Mouse (Mus musculus) E14TG2a.4 (cell line): ENCODE measurements at regions not wholly inside any gene's neighbourhood (a gene's known extent, or its start where the extent isn't known, plus 50 kb on each side); places are given as distances from the start of the nearest gene placed in this dataset.

Experiments used
- H3K27me3 ChIP-seq: 2 replicates; pipeline ENCODE4 v1.6.1; 2014; ENCODE audit warnings: low read length, control low read depth; ENCODE audit not compliant: insufficient read depth
- H3K36me3 ChIP-seq: 2 replicates; pipeline ENCODE4 v1.6.1; 2014; ENCODE audit warnings: low read length, control low read depth; ENCODE audit not compliant: insufficient read depth
- H3K4me1 ChIP-seq: replicated peaks from 2 replicates; pipeline ENCODE4 v1.6.1; 2014; ENCODE audit warnings: low read depth, low read length, control low read depth
- H3K4me3 ChIP-seq: replicated peaks from 2 replicates; pipeline ENCODE4 v1.5.1; 2014; ENCODE audit warnings: mild to moderate bottlenecking, low read length
- H3K9me3 ChIP-seq: 2 replicates; pipeline ENCODE4 v1.6.1; 2014; ENCODE audit warnings: low read length, control low read depth
- CTCF ChIP-seq: conservative IDR thresholded peaks from 2 replicates; pipeline ENCODE4 v1.5.1; 2014; ENCODE audit warnings: low read length
- NANOG ChIP-seq: IDR thresholded peaks from 2 replicates; pipeline ENCODE4 v1.6.1; 2014; ENCODE audit warnings: borderline replicate concordance, low read length, mixed read lengths
- POU5F1 ChIP-seq: IDR thresholded peaks from 2 replicates; pipeline ENCODE4 v1.6.1; 2014; ENCODE audit warnings: low read length, borderline replicate concordance

- Histone ChIP-seq H3K4me3 (no peak overlapping the region), H3K36me3 (no peaks in the 10 kb centered on the region), H3K27me3 (no peaks in the 10 kb centered on the region), H3K4me1 (no peaks in the 10 kb centered on the region), H3K9me3 (peaks cover 11% of the 10 kb centered on the region; the same call in 1 of the 2 replicates)
- no peak for TF ChIP-seq POU5F1
- TF ChIP-seq NANOG = no peak
- no peak for TF ChIP-seq CTCF
Observed at GRCm38 (mm10) chr10:53482919-53483318, 103.2 kb upstream of the Cep85l start.

DNA sequence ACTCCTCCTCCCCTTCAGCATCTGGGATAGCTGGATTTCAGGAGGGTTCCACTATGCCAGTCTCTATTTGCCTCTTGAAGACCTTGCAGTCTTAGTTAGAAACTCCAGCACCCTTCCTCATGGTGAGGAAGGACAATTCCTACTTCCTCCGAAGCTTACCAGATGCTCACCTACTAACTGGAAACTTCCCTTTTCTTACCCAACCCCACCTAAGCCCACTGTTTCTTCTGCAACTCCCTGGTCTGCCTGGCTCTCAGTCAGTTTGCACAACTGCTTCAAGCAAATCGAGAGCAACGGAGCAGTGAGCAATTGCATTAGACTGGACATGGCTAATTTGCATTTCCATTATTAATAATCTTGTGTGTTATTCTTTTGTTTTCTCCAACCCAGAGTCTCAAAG, 90.5 kb upstream of the Cep85l start:
- no peaks in the 10 kb centered on the region for H3K4me1 ChIP-seq
- peaks cover 31% of the 10 kb centered on the region for H3K9me3 ChIP-seq
- H3K4me3 ChIP-seq = no peak overlapping the region
- no peaks in the 10 kb centered on the region for H3K36me3 ChIP-seq
- no peaks in the 10 kb centered on the region for H3K27me3 ChIP-seq
- no peak for TF ChIP-seq POU5F1
- TF ChIP-seq NANOG = no peak
- TF ChIP-seq CTCF = no peak

DNA sequence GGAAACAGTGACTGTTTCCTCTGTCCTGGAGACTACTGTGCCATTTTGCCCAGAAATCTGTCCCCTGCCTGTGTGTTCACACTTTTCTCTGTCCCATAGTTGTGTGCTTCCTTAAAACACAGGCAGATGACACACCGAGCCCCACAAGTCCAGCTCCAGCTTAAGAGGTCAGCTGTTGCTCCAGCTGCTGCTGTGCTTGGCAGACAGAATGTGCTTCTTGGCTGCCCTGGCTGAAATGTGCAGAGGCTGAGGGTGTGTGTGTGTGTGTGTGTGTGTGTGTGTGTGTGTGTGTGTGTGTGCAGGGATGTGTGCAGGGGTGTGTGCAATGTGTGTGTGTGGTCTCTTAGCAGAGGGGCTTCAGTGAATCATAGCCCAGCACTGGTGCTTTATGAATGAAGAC, 89.9 kb upstream of the Cep85l start:
- no peak overlapping the region for H3K4me3 ChIP-seq
- H3K4me1 ChIP-seq = no peaks in the 10 kb centered on the region
- no peaks in the 10 kb centered on the region for H3K27me3 ChIP-seq
- TF ChIP-seq NANOG (no peak), CTCF (no peak), POU5F1 (no peak)
- peaks cover 31% of the 10 kb centered on the region for H3K9me3 ChIP-seq
- H3K36me3 ChIP-seq = no peaks in the 10 kb centered on the region

DNA sequence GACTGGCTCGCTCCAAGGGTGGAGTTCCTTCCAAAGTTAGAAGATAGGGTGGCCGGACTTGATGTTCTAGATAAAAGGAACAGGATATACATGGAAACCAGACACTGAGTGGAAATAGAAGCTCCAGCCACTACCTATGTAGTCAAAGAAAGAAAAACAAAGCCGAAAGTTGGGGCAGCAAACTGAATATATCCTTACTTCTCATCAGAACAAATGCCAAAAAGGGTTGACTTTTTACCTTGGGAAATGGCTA, 88.5 kb upstream of the Cep85l start:
- TF ChIP-seq CTCF (no peak), NANOG (no peak), POU5F1 (no peak)

DNA sequence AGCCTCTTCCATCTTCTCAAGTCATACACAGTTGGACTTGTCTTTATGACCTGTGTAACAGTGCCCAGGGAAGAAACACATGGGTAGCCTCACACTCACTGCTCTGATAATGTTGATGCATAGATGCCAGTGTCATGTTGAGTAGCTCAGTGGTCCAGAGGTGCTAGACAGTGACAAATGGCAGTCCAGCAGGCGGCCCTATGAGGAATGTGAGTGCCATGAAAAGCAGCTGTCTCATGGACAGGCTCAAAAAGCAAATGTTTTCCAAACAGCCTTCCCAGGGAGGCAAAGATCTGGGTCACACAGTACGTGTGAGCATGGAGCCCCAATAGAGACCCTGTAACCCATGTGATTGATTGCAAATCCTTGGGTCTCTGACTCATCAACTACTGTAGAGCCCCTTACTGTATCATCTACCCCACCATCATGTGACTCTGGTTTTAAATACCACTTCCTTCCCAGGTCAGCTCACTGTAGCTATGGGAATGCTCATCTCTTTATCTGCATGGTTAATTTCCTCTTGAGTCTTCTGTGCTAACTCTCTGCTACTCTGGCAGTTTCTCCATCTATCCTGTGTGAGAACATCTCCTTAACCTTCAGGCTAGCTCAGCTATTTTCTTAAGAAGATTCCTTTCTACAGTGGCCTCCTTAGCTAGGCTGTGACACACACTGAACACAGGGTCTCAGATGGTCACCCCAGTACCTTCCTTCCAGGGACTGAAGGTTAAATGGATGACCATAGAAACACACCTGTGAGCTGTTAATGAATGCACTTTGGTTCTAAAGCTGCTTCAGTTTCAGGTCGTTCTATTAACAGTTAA, 87.9 kb upstream of the Cep85l start:
- TF ChIP-seq NANOG (no peak), CTCF (no peak), POU5F1 (no peak)
- Histone ChIP-seq H3K36me3 (no peaks in the 10 kb centered on the region), H3K9me3 (peaks cover 19% of the 10 kb centered on the region), H3K27me3 (no peaks in the 10 kb centered on the region; the same call in 1 of the 2 replicates), H3K4me1 (peaks cover 8% of the 10 kb centered on the region), H3K4me3 (no peak overlapping the region)

More for the DNA sequence above, 88.5 kb upstream of the Cep85l start:
- Histone ChIP-seq H3K36me3 (no peaks in the 10 kb centered on the region), H3K27me3 (no peaks in the 10 kb centered on the region; the same call in 1 of the 2 replicates), H3K4me1 (0 out of 2 replicates have a peak, but pooled peaks cover 3% of the 10 kb centered on the region), H3K4me3 (no peak overlapping the region), H3K9me3 (peaks cover 23% of the 10 kb centered on the region)

GRCm38 (mm10) chr10:53466851-53467250, 87.1 kb upstream of the Cep85l start:
- Histone ChIP-seq H3K27me3 (no peaks in the 10 kb centered on the region; the same call in 1 of the 2 replicates), H3K36me3 (no peaks in the 10 kb centered on the region), H3K4me3 (no peak overlapping the region), H3K9me3 (peaks cover 10% of the 10 kb centered on the region), H3K4me1 (peaks cover 14% of the 10 kb centered on the region)
- TF ChIP-seq CTCF = no peak
- no peak for TF ChIP-seq NANOG
- TF ChIP-seq POU5F1 = no peak

DNA sequence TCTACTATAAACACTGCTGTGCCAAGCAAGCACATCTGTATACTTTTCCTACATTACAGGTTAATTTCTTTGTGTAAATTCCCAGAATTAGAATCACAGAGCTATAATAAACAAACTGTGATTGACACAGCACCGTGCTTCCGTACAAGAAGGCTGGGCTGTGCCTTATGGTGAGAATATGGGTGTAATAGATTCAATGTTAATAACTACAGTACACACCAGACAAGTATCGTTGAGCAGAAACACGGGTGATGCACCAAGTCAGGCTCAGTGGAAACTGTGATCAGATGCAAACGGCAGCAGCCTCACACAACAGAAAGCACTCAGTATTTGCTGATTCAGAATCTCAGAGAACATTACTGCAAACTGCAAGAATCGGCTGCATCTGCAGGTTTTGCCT, 86.5 kb upstream of the Cep85l start:
- Histone ChIP-seq H3K4me3 (no peak overlapping the region), H3K9me3 (peaks cover 6% of the 10 kb centered on the region), H3K27me3 (no peaks in the 10 kb centered on the region; the same call in 1 of the 2 replicates), H3K36me3 (no peaks in the 10 kb centered on the region), H3K4me1 (peaks cover 14% of the 10 kb centered on the region)
- no peak for TF ChIP-seq POU5F1
- TF ChIP-seq CTCF = no peak
- no peak for TF ChIP-seq NANOG

DNA sequence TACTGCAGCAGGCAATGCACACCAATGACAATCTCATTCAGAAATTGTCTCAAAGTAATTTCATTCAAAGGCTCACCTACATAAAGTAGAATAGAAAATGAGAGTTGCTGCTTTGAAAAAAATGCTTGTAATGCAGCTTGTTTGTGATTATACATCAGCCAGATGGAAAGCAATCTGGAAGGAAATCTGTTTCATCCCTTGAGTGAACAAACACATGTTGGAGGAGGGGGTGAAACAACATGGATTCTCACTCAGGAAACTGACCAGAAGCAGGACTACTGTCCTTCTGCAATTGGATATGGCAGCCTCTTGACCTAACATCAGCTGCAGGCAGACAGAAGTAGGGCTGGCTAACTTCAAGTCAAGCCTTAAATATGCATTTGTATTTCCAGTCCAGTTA, 84.8 kb upstream of the Cep85l start:
- no peaks in the 10 kb centered on the region; the same call in 1 of the 2 replicates for H3K27me3 ChIP-seq
- no peaks in the 10 kb centered on the region for H3K36me3 ChIP-seq
- TF ChIP-seq NANOG (no peak), POU5F1 (no peak), CTCF (no peak)
- H3K9me3 ChIP-seq = no peaks in the 10 kb centered on the region
- no peak overlapping the region for H3K4me3 ChIP-seq
- peaks cover 21% of the 10 kb centered on the region for H3K4me1 ChIP-seq
